In genomic region chr11:94697703-94698464, GRCm38 (mm10) we compare ENCODE assay signal across 18 mouse cellular contexts. TPM values are rescaled to one million over a fixed set of nuclear protein-coding genes. Genes with fewer than 3 reads are reported as not detected.
DNase-seq lines count a peak whose midpoint lies in the region; ATAC-seq and TF ChIP-seq lines count a peak whose summit lies in the region.
"Had no signal": no experiment of that assay in that cellular context is flagged by ENCODE, and none has a peak within 500 bp of the region (broad histone marks: within the 10 kb centered on the region; RNA-seq: fewer than 3 reads in every experiment).

No protein-coding gene starts in this region.

- 46% methylated on average over 13 of the region's 13 CpGs for WGBS in small intestine, adult 2 months
- WGBS in midbrain, embryonic 14.5 days: 50% methylated on average over 13 of the region's 13 CpGs

- no peaks in the 10 kb centered on the region for H3K36me3 ChIP-seq in testis, adult 2 months (ENCODE audit: control insufficient read depth, insufficient read depth, low read length)
- no peaks in the 10 kb centered on the region for H3K36me3 ChIP-seq in small intestine, adult 2 months (ENCODE audit: control insufficient read depth, insufficient read depth, low read length)
- H3K36me3 ChIP-seq in midbrain, embryonic 14.5 days (ENCODE audit: control insufficient read depth, insufficient read depth, low read length): no peaks in the 10 kb centered on the region
- H3K36me3 ChIP-seq: intestine, embryonic 15.5 days had no signal

- no peaks in the 10 kb centered on the region for H3K27me3 ChIP-seq in testis, adult 2 months (ENCODE audit: control insufficient read depth, insufficient read depth, low read length)
- H3K27me3 ChIP-seq in small intestine, adult 2 months (ENCODE audit: control insufficient read depth, insufficient read depth, low read length): no peaks in the 10 kb centered on the region; the same call in 1 of the 2 replicates
- H3K27me3 ChIP-seq in midbrain, embryonic 14.5 days (ENCODE audit: control insufficient read depth, insufficient read depth, low read length): no peaks in the 10 kb centered on the region
- H3K27me3 ChIP-seq: intestine, embryonic 15.5 days had no signal

- H3K4me3 ChIP-seq in testis, adult 2 months (ENCODE audit: control insufficient read depth, low read depth, low read length): peak overlapping the region; percentile 68
- no peak overlapping the region for H3K4me3 ChIP-seq in small intestine, adult 2 months (ENCODE audit: low read depth, low read length)
- no peak overlapping the region for H3K4me3 ChIP-seq in midbrain, embryonic 14.5 days (replicated peaks; ENCODE audit: low read depth, low read length)
- H3K4me3 ChIP-seq: intestine, embryonic 15.5 days had no signal

- TF ChIP-seq CTCF in testis, adult 2 months (IDR thresholded peaks at IDR 0.05; ENCODE audit: control insufficient read depth, insufficient read depth, insufficient replicate concordance, low read depth, low read length): no peak
- no peak for TF ChIP-seq CTCF in small intestine, adult 2 months (IDR thresholded peaks at IDR 0.05; ENCODE audit: extremely low read depth, insufficient read length, insufficient replicate concordance, low read depth, low read length)

- H3K4me1 ChIP-seq in testis, adult 2 months (ENCODE audit: control insufficient read depth, insufficient read depth, low read length): peaks cover 9% of the 10 kb centered on the region
- H3K4me1 ChIP-seq in small intestine, adult 2 months (ENCODE audit: control insufficient read depth, insufficient read depth, insufficient read length, low read length): peaks cover 4% of the 10 kb centered on the region
- no peaks in the 10 kb centered on the region for H3K4me1 ChIP-seq in midbrain, embryonic 14.5 days (ENCODE audit: control insufficient read depth, insufficient read depth, low read length)

- no peak for TF ChIP-seq POLR2A in testis, adult 2 months (IDR thresholded peaks at IDR 0.05; ENCODE audit: control insufficient read depth, low read depth, low read length)
- TF ChIP-seq POLR2A in small intestine, adult 2 months (IDR thresholded peaks at IDR 0.05; ENCODE audit: low read depth, low read length): no peak

- no peak; the same call in 1 of the 2 replicates for ATAC-seq in midbrain, embryonic 14.5 days (ENCODE audit: low FRiP score, low TSS enrichment)
- ATAC-seq: intestine, embryonic 15.5 days had no signal

- H3K9ac ChIP-seq in midbrain, embryonic 14.5 days (replicated peaks; ENCODE audit: low read length): no peak overlapping the region
- H3K9ac ChIP-seq: intestine, embryonic 15.5 days; liver, embryonic 14.5 days had no signal

- H3K9me3 ChIP-seq in midbrain, embryonic 14.5 days (ENCODE audit: control insufficient read depth, low read length): no peaks in the 10 kb centered on the region
- H3K9me3 ChIP-seq: intestine, embryonic 15.5 days had no signal

- no peak overlapping the region for H3K4me2 ChIP-seq in midbrain, embryonic 14.5 days (ENCODE audit: low read length)
- H3K4me2 ChIP-seq: intestine, embryonic 15.5 days had no signal

- no peak for DNase-seq in testis, postnatal 10 days (ENCODE audit: low spot score)
- DNase-seq in ZHBTc4 (ENCODE audit: low read depth, low spot score): peak; percentile 42
- DNase-seq in urinary bladder, postnatal 36 days (ENCODE audit: low spot score in 2 of 2): no peak
- DNase-seq in kidney, postnatal 14 days: no peak
- DNase-seq in midbrain, embryonic 14.5 days: no peak
- DNase-seq: cerebellum, adult 2 months; gastrocnemius, postnatal 14 days; heart, postnatal 36 days; kidney, postnatal 10 days; layer of hippocampus, postnatal 36 days; right cerebral cortex, postnatal 14 days had no signal

- H3K27ac ChIP-seq in testis, adult 2 months (ENCODE audit: control insufficient read depth, insufficient read depth, low read depth, low read length): no peak overlapping the region
- H3K27ac ChIP-seq in small intestine, adult 2 months (ENCODE audit: insufficient read depth, low read depth, low read length): peak overlapping the region; percentile 61
- no peak overlapping the region for H3K27ac ChIP-seq in midbrain, embryonic 14.5 days (replicated peaks; ENCODE audit: low read depth, low read length)
- H3K27ac ChIP-seq: intestine, embryonic 15.5 days; liver, embryonic 14.5 days; macrophage had no signal

RNA-seq across cellular contexts. Expression of gene Gm11541, which starts 6.4 kb away (rescaled TPM):
- polyA plus RNA-seq in testis, adult 2 months (2012; rRNA removed): not detected in 2 replicates
- not detected in 2 replicates for polyA plus RNA-seq in small intestine, adult 2 months (2012; rRNA removed)
- polyA plus RNA-seq in midbrain, embryonic 14.5 days (2014; fragmentation: Nextera tagmentation; extraction: Ambion mirVana): not detected in 2 replicates
- polyA plus RNA-seq: cerebellum, adult 2 months; liver, embryonic 14.5 days; macrophage had no signal

RNA-seq across cellular contexts. Expression of gene Xylt2, which starts 20.6 kb away (rescaled TPM):
- 3.3 and 3.4 TPM in 2 replicates for polyA plus RNA-seq in testis, adult 2 months (2012; rRNA removed)
- 12.2 and 27.0 TPM in 2 replicates for polyA plus RNA-seq in small intestine, adult 2 months (2012; rRNA removed)
- polyA plus RNA-seq in midbrain, embryonic 14.5 days (2014; fragmentation: Nextera tagmentation; extraction: Ambion mirVana): 11.0 and 13.0 TPM in 2 replicates

RNA-seq across cellular contexts. Expression of gene Cdc34b, which starts 43.7 kb away (rescaled TPM):
- 0.91 and 1.2 TPM in 2 replicates for polyA plus RNA-seq in testis, adult 2 months (2012; rRNA removed)
- polyA plus RNA-seq in small intestine, adult 2 months (2012; rRNA removed): 0.13 TPM in 1 of 2 replicates, not detected in the other
- 0.24 TPM in 1 of 2 replicates, not detected in the other for polyA plus RNA-seq in midbrain, embryonic 14.5 days (2014; fragmentation: Nextera tagmentation; extraction: Ambion mirVana)
- polyA plus RNA-seq: intestine, embryonic 15.5 days; limb, embryonic 11.5 days; macrophage; stomach, embryonic 14.5 days had no signal

RNA-seq across cellular contexts. Expression of gene Eme1, which starts 44.1 kb away (rescaled TPM):
- 3.9 and 4.2 TPM in 2 replicates for polyA plus RNA-seq in testis, adult 2 months (2012; rRNA removed)
- polyA plus RNA-seq in small intestine, adult 2 months (2012; rRNA removed): 0.85 and 2.8 TPM in 2 replicates
- 2.2 and 4.4 TPM in 2 replicates for polyA plus RNA-seq in midbrain, embryonic 14.5 days (2014; fragmentation: Nextera tagmentation; extraction: Ambion mirVana)

RNA-seq across cellular contexts. Expression of gene Mrpl27, which starts 44.3 kb away (rescaled TPM):
- polyA plus RNA-seq in testis, adult 2 months (2012; rRNA removed): 24.0 and 24.2 TPM in 2 replicates
- 25.8 and 45.7 TPM in 2 replicates for polyA plus RNA-seq in small intestine, adult 2 months (2012; rRNA removed)
- polyA plus RNA-seq in midbrain, embryonic 14.5 days (2014; fragmentation: Nextera tagmentation; extraction: Ambion mirVana): 115 and 131 TPM in 2 replicates
